Mouse (Mus musculus): ENCODE measurements at regions not wholly inside any gene's neighbourhood (a gene's known extent, or its start where the extent isn't known, plus 50 kb on each side); places are given as distances from the start of the nearest gene placed in this dataset.

DNA sequence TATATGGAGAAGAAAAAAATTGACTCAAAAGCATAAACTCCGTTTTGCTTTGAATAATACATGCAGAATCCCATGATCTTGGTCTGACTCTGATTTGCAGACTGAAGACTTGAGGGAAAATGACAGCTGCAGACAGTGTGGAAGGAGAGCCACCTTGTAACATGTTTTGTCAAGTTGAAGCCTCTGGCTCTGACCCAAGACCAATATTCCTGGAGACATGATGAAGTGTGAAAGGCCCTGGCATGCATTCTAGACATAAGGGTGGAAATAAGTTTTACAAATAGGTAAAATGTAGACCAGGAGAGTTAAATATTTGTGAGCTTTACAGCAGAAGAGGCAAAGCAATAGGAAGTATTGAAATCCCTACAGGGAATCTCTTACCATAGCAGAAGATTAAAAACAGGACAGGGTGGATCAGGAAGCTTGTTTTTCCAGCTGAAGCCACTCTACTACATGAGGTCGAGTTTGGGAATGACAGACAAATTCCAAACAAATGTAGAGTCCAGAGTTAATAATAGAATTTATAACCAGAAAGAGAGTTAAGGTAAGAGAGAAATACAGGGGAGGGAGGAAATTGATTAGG is 703.9 kb upstream of the Chordc1 start:
- no peak overlapping the region for H3K4me3 ChIP-seq (ENCODE audit: low read length)
- no peaks in the 10 kb centered on the region for H3K36me3 ChIP-seq (ENCODE audit: insufficient read depth, low read length)
- no peaks in the 10 kb centered on the region for H3K27me3 ChIP-seq (ENCODE audit: insufficient read depth, low read length)
- no peaks in the 10 kb centered on the region for H3K4me1 ChIP-seq (ENCODE audit: insufficient read depth, low read length)
- WGBS = 57% methylated on average over 2 of the region's 2 CpGs
- H3K9me3 ChIP-seq (ENCODE audit: low read length) = no peaks in the 10 kb centered on the region
- no peak overlapping the region for H3K27ac ChIP-seq (ENCODE audit: low read length)
- H3K9ac ChIP-seq (replicated peaks; ENCODE audit: low read length) = no peak overlapping the region
- no peak for ATAC-seq (ENCODE audit: low FRiP score, low TSS enrichment)
- no peak overlapping the region for H3K4me2 ChIP-seq (replicated peaks; ENCODE audit: low read depth, low read length)

DNA sequence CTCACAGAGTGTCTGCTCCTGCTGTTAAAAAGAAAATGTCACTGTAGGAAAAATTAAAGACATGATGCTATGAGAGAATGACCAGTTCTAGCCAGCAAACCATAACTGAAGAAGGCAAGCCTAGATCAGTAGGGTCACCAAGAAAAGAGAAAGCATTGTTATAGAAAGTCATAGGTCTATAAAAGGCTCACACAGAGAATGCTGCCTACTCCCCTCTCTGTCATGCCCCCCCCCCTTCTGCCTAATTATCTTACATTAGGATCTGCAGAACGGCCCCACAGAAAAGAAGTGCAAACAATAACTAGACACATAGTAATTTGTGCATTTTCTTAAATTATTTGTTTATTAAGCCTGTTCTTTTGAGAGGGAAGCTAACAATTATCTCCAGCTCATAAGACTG is 680.8 kb upstream of the Chordc1 start:
- ATAC-seq (ENCODE audit: low FRiP score, low TSS enrichment) = no peak
- no peak overlapping the region for H3K27ac ChIP-seq (ENCODE audit: low read length)

DNA sequence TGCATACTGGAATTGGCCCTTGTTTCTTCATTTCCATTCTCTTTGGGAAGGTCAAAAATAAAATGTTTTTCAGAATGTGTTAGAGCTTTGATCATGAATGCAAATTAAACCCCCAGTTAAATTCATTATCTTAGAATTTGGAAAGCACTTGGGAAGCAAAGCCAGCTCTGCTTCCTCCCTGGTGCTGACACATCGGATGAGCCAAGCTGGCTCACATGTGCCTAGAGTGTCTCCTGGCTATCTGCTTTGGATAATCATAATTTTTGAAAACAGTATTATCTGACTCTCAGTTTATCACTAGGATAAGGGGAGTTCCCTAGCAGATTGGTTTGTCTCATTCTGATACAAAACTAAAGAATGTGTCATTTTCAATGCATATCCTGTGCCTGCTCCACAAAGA is 649.4 kb upstream of the Chordc1 start:
- Histone ChIP-seq H3K36me3 (ENCODE audit: insufficient read depth, low read length) (no peaks in the 10 kb centered on the region), H3K27me3 (ENCODE audit: insufficient read depth, low read length) (no peaks in the 10 kb centered on the region), H3K4me1 (ENCODE audit: insufficient read depth, low read length) (no peaks in the 10 kb centered on the region), H3K9me3 (ENCODE audit: low read length) (no peaks in the 10 kb centered on the region), H3K9ac (replicated peaks; ENCODE audit: low read length) (no peak overlapping the region), H3K27ac (ENCODE audit: low read length) (no peak overlapping the region), H3K4me3 (ENCODE audit: low read length) (no peak overlapping the region), H3K4me2 (replicated peaks; ENCODE audit: low read depth, low read length) (no peak overlapping the region)
- 85% methylated on average over 1 of the region's 1 CpGs for WGBS
- ATAC-seq (ENCODE audit: low FRiP score, low TSS enrichment) = no peak

More for the DNA sequence above, 680.8 kb upstream of the Chordc1 start:
- Histone ChIP-seq H3K4me1 (ENCODE audit: insufficient read depth, low read length) (no peaks in the 10 kb centered on the region), H3K36me3 (ENCODE audit: insufficient read depth, low read length) (no peaks in the 10 kb centered on the region), H3K9ac (replicated peaks; ENCODE audit: low read length) (no peak overlapping the region), H3K4me2 (replicated peaks; ENCODE audit: low read depth, low read length) (no peak overlapping the region), H3K27me3 (ENCODE audit: insufficient read depth, low read length) (no peaks in the 10 kb centered on the region), H3K4me3 (ENCODE audit: low read length) (no peak overlapping the region), H3K9me3 (ENCODE audit: low read length) (no peaks in the 10 kb centered on the region)
- 58% methylated on average over 1 of the region's 1 CpGs for WGBS

GRCm38 (mm10) chr9:17645882-17646626 is 645.9 kb upstream of the Chordc1 start:
- Histone ChIP-seq H3K9ac (replicated peaks; ENCODE audit: low read length) (no peak overlapping the region), H3K4me2 (replicated peaks; ENCODE audit: low read depth, low read length) (no peak overlapping the region), H3K4me1 (ENCODE audit: insufficient read depth, low read length) (no peaks in the 10 kb centered on the region), H3K36me3 (ENCODE audit: insufficient read depth, low read length) (no peaks in the 10 kb centered on the region), H3K27me3 (ENCODE audit: insufficient read depth, low read length) (no peaks in the 10 kb centered on the region), H3K27ac (ENCODE audit: low read length) (no peak overlapping the region), H3K4me3 (ENCODE audit: low read length) (no peak overlapping the region), H3K9me3 (ENCODE audit: low read length) (no peaks in the 10 kb centered on the region)
- WGBS = 73% methylated on average over 4 of the region's 4 CpGs
- no peak for ATAC-seq (ENCODE audit: low FRiP score, low TSS enrichment)

DNA sequence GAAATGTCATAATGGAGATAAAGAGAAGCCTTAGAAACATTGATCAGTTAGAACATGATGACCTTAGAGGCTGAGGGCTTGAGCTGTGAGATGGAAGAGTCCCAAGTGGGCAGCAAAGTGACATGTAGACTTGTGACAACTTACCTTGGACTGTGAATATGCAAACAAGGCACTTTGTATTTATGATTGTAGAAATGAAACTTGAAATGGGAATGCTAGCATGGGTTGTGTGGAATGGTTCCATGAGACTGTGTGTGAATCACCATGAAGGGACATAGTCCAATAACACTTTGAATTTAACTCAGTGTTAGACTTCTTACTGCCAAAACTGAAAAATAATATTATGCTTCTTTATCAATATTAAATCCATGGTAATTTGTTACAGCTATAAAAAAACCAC is 638.1 kb upstream of the Chordc1 start:
- no peaks in the 10 kb centered on the region for H3K9me3 ChIP-seq (ENCODE audit: low read length)
- H3K27ac ChIP-seq (ENCODE audit: low read length) = no peak overlapping the region

GRCm38 (mm10) chr9:17664113-17664512 is 627.8 kb upstream of the Chordc1 start:
- Histone ChIP-seq H3K9ac (replicated peaks; ENCODE audit: low read length) (no peak overlapping the region), H3K27ac (ENCODE audit: low read length) (no peak overlapping the region), H3K36me3 (ENCODE audit: insufficient read depth, low read length) (no peaks in the 10 kb centered on the region), H3K27me3 (ENCODE audit: insufficient read depth, low read length) (no peaks in the 10 kb centered on the region), H3K4me2 (replicated peaks; ENCODE audit: low read depth, low read length) (no peak overlapping the region), H3K4me3 (ENCODE audit: low read length) (no peak overlapping the region), H3K4me1 (ENCODE audit: insufficient read depth, low read length) (no peaks in the 10 kb centered on the region), H3K9me3 (ENCODE audit: low read length) (no peaks in the 10 kb centered on the region)
- no peak for ATAC-seq (ENCODE audit: low FRiP score, low TSS enrichment)
- WGBS = 21% methylated on average over 1 of the region's 1 CpGs

More for the DNA sequence above, 638.1 kb upstream of the Chordc1 start:
- Histone ChIP-seq H3K4me1 (ENCODE audit: insufficient read depth, low read length) (no peaks in the 10 kb centered on the region), H3K36me3 (ENCODE audit: insufficient read depth, low read length) (no peaks in the 10 kb centered on the region), H3K27me3 (ENCODE audit: insufficient read depth, low read length) (no peaks in the 10 kb centered on the region), H3K9ac (replicated peaks; ENCODE audit: low read length) (no peak overlapping the region), H3K4me3 (ENCODE audit: low read length) (no peak overlapping the region), H3K4me2 (replicated peaks; ENCODE audit: low read depth, low read length) (no peak overlapping the region)
- no peak for ATAC-seq (ENCODE audit: low FRiP score, low TSS enrichment)

GRCm38 (mm10) chr9:17668260-17668659 is 623.7 kb upstream of the Chordc1 start:
- no peak overlapping the region for H3K4me3 ChIP-seq (ENCODE audit: low read length)
- no peaks in the 10 kb centered on the region for H3K4me1 ChIP-seq (ENCODE audit: insufficient read depth, low read length)
- no peaks in the 10 kb centered on the region for H3K27me3 ChIP-seq (ENCODE audit: insufficient read depth, low read length)
- H3K9me3 ChIP-seq (ENCODE audit: low read length) = no peaks in the 10 kb centered on the region
- H3K4me2 ChIP-seq (replicated peaks; ENCODE audit: low read depth, low read length) = no peak overlapping the region
- ATAC-seq (ENCODE audit: low FRiP score, low TSS enrichment) = no peak
- H3K36me3 ChIP-seq (ENCODE audit: insufficient read depth, low read length) = no peaks in the 10 kb centered on the region
- WGBS = 72% methylated on average over 1 of the region's 1 CpGs
- no peak overlapping the region for H3K9ac ChIP-seq (replicated peaks; ENCODE audit: low read length)
- H3K27ac ChIP-seq (ENCODE audit: low read length) = no peak overlapping the region

GRCm38 (mm10) chr9:17675519-17675918 is 616.4 kb upstream of the Chordc1 start:
- Histone ChIP-seq H3K4me1 (ENCODE audit: insufficient read depth, low read length) (no peaks in the 10 kb centered on the region), H3K4me2 (replicated peaks; ENCODE audit: low read depth, low read length) (no peak overlapping the region), H3K9me3 (ENCODE audit: low read length) (no peaks in the 10 kb centered on the region), H3K27me3 (ENCODE audit: insufficient read depth, low read length) (no peaks in the 10 kb centered on the region), H3K36me3 (ENCODE audit: insufficient read depth, low read length) (no peaks in the 10 kb centered on the region), H3K27ac (ENCODE audit: low read length) (no peak overlapping the region), H3K9ac (replicated peaks; ENCODE audit: low read length) (no peak overlapping the region), H3K4me3 (ENCODE audit: low read length) (no peak overlapping the region)
- no peak for ATAC-seq (ENCODE audit: low FRiP score, low TSS enrichment)
- WGBS = 72% methylated on average over 1 of the region's 1 CpGs
